Mouse (Mus musculus) macrophage (primary cell): ENCODE measurements around the gene Kmt2d. TPM values are rescaled to one million over a fixed set of nuclear protein-coding genes. Genes with fewer than 3 reads are reported as not detected.

Experiments used
- H3K27ac ChIP-seq: fragments of 350-480 bp; formaldehyde crosslinking; 2 replicates; pipeline ENCODE4 v1.9.0; 2021
- H3K36me3 ChIP-seq: fragments of 350-480 bp; formaldehyde crosslinking; 2 replicates; pipeline ENCODE4 v1.9.0; 2021; ENCODE audit errors: inconsistent target
- H3K4me3 ChIP-seq: fragments of 350-480 bp; formaldehyde crosslinking; 2 replicates; pipeline ENCODE4 v1.9.0; 2021; ENCODE audit errors: inconsistent target
- H3K79me2 ChIP-seq: fragments of 350-480 bp; formaldehyde crosslinking; 2 replicates; pipeline ENCODE4 v1.9.0; 2021; ENCODE audit errors: inconsistent target
- WGBS: methylation state at CpG from one replicate; pipeline ENCODE4 v1.1.7; 2026; ENCODE audit warnings: inconsistent platforms; ENCODE audit not compliant: missing documents; 5-methylcytosine and 5-hydroxymethylcytosine counted together
- polyA plus RNA-seq: library from polyadenylated mRNA; stranded (reverse); fragments of 250-400 nt; gene quantifications from 3 replicates; pipeline ENCODE4 v1.2.4, GENCODE M21; 2018; ENCODE audit warnings: inconsistent platforms

The Kmt2d gene
- polyA plus RNA-seq, 1 experiment from 2014 or later = 22.5 TPM

DNA sequence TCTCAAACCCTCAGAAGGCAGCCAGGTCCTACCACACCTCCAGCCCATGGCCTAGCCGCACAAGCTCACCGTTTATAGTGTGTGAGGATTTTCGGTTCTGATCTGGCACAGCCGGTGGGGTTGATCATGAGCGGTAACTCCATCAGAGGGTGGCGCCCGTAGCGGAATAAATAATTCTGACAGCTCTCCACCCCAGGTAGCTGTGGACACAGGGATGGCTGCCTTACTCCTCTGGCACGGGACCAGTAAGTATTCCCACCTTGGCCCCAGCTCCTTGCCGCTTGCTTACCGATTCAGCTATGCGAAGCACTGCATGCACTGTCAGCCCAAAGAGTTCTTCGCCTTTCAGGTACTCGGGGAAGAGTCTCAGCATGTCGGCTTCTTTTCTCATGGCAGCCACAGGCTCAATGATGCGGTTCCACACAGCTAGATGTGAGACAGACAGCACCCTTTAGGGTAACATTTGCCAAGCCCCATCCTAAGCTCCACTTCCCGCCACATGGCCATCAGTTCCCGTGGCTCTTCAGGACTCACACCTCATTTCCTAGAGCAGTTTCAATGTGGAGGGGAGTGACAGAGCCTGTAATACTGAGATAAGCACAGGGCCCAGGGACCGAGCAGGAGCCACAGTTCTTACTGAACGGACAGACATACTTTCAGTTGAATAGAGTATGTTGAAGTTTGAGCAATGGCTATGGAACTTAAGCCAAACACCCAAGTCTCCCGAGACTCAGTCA lies 33.8 kb downstream of the Kmt2d start:
- WGBS = 95% methylated on average over 21 of the region's 21 CpGs
- Histone ChIP-seq H3K36me3 (peaks cover 81% of the 10 kb centered on the region), H3K27ac (no peak overlapping the region), H3K4me3 (no peak overlapping the region), H3K79me2 (peaks cover 12% of the 10 kb centered on the region; the same call in 1 of the 2 replicates)

DNA sequence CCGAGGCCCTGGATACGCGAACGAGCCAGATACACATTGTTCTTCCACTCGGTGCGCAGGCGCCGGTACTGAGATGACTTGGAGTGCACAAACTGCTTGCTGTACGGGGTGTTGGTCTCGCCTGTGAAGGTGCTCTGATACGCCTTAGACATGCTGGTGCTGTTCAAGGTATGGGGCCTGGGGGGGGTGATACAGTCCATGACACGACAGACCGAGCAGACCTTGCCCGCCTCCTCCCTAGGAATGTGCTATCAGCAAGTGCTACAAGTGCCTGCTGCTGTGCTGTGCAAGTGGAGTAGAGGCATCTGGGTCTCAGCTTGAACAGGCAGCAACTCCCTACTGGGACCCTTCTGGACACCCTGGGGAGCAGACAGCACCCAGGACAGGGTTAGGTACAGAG lies 35.7 kb downstream of the Kmt2d start:
- WGBS = 96% methylated on average over 6 of the region's 14 CpGs
- H3K36me3 ChIP-seq = peaks cover 62% of the 10 kb centered on the region
- no peak overlapping the region for H3K4me3 ChIP-seq
- peaks cover 20% of the 10 kb centered on the region for H3K79me2 ChIP-seq
- no peak overlapping the region for H3K27ac ChIP-seq

DNA sequence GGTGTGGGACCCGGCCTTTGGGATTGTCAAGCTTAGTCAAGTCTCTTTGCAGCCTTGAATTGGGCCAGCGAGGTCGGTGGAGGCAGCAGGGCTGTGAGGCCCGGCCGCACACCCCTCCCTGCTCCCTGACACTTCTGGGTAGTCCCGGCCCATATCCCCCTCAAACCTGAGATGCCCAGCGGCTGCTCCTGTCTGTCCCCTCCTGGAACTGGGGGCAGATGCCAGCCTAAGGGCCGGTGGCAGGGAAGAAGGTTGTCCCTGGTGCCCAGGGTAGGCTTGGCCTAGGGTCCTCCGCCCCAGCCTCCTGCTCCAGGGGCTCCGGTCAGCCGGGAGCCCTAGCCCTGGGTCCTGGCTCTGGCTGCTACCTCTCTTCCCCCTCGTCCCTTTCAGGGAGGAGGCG lies 36.9 kb downstream of the Kmt2d start:
- whole genome bisulfite sequencing = 94% methylated on average over 13 of the region's 13 CpGs
- peaks cover 50% of the 10 kb centered on the region for H3K36me3 ChIP-seq
- no peak overlapping the region for H3K4me3 ChIP-seq
- H3K79me2 ChIP-seq = peaks cover 27% of the 10 kb centered on the region
- H3K27ac ChIP-seq = no peak overlapping the region

DNA sequence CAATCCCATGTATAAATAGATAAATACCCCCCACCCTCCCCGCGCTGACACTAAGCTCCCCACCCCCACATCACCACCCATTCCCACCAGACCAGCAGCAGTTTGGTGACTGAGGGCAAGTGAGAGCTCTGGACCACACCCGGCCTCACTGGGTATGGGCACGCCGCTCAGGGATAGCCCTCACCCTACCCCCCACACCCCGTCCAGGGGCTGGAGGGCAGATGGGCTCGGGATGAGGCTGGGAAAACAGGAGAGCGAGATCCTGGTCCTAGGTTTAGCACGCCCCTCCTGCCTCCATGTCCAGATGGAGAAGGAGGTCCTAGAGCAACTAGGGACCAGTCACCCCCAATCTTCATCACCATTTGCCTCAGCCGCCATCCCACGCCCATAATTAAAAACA lies 37.7 kb downstream of the Kmt2d start:
- Histone ChIP-seq H3K4me3 (no peak overlapping the region), H3K27ac (no peak overlapping the region), H3K79me2 (peaks cover 27% of the 10 kb centered on the region), H3K36me3 (peaks cover 43% of the 10 kb centered on the region)
- 93% methylated on average over 9 of the region's 11 CpGs for WGBS

DNA sequence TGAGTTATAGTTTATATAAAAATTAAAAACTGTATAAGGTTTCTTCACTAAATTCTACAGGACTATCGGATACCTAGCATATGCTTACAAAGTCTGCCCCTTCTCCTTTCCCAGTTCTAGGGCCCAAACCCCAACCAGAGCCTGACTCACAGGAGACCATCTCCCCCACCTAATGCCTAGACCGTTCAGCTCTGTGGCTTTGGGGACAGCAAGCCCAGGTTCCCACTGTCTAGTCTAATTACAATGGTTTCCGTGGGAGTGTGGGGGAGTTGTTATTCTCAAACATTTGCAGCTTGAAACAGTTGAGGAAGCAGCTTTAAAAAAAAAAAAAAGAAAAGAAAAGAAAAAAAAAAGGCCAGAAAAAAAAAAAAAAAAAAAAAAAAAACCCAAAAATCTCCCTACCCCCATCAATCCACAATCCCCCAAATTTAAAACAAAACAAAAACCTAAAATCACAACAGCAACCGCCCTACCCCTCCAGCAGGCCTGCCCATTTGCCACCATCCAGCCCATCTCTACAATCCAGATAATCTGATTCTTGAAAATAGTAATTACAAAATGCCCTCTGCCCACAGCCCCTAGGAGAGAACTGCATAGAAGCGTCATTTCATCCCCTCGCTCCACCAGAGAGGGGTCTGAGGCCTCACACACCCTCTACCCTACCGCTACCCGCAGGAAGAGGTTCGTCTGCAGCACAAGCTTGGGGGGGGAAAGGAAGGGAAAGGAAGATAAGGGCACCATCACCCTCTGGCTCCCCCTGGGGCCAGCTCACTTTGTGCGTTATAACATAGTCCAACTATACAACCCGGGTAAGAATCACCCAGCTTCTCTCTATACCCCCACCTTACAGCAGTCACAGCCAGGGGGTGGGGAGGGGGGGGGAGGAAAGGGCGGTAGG lies 38.6 kb downstream of the Kmt2d start:
- Histone ChIP-seq H3K79me2 (peaks cover 36% of the 10 kb centered on the region), H3K27ac (peak overlapping the region; percentile 82), H3K36me3 (peaks cover 34% of the 10 kb centered on the region), H3K4me3 (peak overlapping the region; percentile 13; the same call in 1 of the 2 replicates)
- 11% methylated on average over 10 of the region's 12 CpGs for WGBS

DNA sequence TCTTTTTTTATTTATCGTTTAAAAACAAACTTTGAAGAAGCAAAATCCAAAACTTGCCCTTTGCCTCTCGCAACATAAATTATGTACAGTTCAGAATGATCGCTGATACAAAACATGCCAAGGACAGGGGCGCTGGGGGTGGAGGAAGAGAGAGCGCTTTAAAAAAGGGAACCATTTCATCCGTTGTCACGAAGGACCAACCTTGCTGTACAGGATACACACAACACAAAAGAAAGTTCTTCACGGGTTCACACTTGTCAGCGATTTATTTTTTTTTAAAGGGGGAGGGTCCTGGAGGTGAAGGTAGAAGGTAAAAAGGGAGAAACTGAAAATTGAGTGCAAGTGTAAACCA lies 39.3 kb downstream of the Kmt2d start:
- WGBS = 0% methylated on average over 9 of the region's 9 CpGs
- Histone ChIP-seq H3K36me3 (peaks cover 26% of the 10 kb centered on the region), H3K79me2 (peaks cover 44% of the 10 kb centered on the region), H3K4me3 (peak overlapping the region; percentile 13; the same call in 1 of the 2 replicates), H3K27ac (peak overlapping the region; percentile 82)

DNA sequence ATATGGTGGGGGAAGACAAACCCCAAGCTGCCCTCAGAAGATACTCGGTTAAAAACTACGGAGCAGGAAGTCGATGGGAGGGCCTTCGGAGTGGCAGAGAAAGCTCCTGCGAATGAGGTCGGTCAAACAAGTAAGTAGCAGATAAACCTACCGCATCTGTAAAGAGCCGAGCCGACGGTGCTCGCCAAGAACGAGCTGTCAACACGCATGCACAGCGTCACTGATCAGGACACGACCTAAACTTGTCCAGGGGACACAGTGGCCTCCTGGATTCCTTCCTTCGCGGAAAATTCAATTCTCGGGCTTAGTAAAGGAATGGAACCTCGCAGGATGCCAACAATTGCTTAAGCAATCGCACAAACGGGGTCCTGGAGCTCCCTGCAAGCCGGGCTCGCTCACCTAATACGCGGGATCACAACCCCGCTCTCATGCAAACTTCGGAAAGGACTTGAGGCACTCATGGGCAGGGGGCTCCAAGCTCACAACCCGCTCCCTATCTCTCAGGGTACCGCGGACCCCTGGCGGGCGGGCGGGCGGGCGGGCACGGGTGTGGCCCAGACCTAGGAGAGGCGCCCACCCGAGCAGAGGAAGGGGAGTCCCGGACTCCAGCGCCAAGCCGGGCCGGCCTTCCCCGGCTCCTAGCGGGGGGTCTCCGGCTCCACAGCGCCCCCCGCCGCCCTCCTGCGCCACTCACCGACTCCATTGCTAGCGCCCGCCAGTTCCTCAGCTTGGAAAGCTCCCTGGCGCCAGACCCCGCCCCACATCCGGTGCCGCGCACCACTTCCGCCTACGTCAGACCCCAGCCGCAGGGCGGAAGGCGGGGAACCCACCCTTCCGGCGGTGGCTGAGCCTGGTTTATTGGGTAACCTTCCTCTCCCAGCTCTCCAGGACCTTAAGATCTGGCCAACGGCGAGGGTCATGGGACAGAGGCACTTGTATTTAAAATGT lies 40.0 kb downstream of the Kmt2d start, which contains the start of gene Prkag1:
Gene Prkag1 (minus strand): TSS at position 786 of the 948 bp plus-strand sequence.
- Histone ChIP-seq H3K79me2 (peaks cover 50% of the 10 kb centered on the region), H3K27ac (peak within 1 kb of the TSS; percentile 84), H3K4me3 (peak within 1 kb of the TSS; percentile 92), H3K36me3 (peaks cover 20% of the 10 kb centered on the region)
- 0% methylated on average over 56 of the region's 66 CpGs for whole genome bisulfite sequencing

DNA sequence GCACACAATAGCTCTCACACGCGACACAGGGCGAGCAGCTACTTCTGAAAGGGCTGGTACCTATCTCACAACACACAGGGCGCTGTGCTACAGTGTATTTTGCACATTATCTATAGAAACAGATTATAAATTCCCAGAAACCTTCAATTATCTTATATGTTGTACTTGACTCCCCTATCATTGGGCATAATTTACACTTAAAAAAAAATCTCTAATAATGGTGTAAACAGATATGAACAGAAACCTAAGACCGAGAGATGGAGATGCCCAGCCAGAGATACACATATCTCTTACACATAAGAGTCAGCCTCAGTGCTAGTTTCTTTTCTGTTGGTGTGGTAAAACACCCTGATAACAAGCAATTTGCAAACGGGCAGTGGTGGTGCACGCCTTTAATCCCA lies 43.4 kb downstream of the Kmt2d start:
- WGBS = 98% methylated on average over 7 of the region's 7 CpGs
- Histone ChIP-seq H3K27ac (no peak overlapping the region), H3K36me3 (peaks cover 19% of the 10 kb centered on the region), H3K4me3 (no peak overlapping the region), H3K79me2 (peaks cover 70% of the 10 kb centered on the region)

DNA sequence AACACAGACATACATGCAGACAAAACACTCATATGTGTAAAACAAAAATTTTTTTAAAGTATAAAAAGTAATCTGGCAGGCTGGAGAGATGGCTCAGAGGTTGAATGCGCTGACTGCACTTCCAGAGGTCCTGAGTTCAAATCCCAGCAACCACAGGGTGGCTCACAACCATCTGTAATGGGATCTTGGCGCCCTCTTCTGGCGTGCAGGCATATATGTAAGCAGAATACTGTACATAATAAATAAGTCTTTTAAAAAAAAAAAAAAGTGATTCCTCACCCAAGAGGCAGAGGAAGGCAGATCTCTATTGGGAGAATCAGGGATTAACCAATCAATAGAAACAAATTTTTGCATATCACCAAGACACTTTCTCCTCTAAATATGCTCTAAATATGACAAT lies 47.6 kb downstream of the Kmt2d start:
- Histone ChIP-seq H3K79me2 (peaks cover 44% of the 10 kb centered on the region), H3K36me3 (peaks cover 19% of the 10 kb centered on the region), H3K27ac (no peak overlapping the region), H3K4me3 (no peak overlapping the region)
- WGBS = 78% methylated on average over 3 of the region's 3 CpGs

DNA sequence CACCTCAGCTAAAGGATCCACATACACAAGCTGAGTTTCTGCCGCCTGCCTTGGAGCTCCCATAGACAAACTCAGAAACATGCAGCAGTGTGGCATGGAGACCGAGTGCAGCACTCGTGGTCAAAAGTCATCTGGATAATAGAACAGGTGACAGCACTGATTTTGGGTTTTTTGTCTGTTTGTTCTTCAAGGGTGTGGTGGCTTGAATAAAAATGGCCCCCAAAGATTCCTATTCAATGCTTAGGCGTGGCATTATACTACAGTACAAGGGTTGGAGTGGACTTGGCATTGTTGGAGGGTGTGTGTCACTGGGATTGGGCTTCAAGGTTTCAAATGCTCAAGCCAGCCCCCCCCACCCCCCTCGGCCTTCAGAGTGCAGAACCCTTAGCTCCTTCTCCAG lies 48.9 kb downstream of the Kmt2d start:
- Histone ChIP-seq H3K79me2 (peaks cover 31% of the 10 kb centered on the region), H3K4me3 (no peak overlapping the region), H3K27ac (no peak overlapping the region), H3K36me3 (peaks cover 19% of the 10 kb centered on the region)
- 93% methylated on average over 5 of the region's 5 CpGs for WGBS

DNA sequence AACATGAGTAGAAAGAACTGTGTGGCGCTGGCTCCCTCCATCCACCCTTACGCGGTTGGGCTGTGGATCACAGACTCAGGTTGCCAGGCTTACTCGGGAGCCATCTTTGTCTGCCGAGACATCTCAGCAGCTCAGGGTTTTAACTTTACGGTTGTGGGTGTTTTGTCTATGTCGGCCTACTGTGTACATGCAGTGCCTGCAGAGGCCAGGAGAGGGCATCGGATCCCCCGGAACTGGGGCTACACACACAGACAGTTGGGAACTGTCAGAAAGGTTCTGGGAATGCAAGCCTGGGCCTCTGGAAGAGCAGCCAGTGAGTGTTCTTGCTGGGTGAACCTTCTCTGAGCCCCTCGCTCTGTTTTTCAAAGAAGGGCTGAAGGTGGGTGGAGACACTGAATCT lies 49.6 kb downstream of the Kmt2d start:
- Histone ChIP-seq H3K79me2 (peaks cover 24% of the 10 kb centered on the region), H3K4me3 (no peak overlapping the region), H3K27ac (no peak overlapping the region), H3K36me3 (peaks cover 19% of the 10 kb centered on the region)
- 82% methylated on average over 10 of the region's 10 CpGs for WGBS

DNA sequence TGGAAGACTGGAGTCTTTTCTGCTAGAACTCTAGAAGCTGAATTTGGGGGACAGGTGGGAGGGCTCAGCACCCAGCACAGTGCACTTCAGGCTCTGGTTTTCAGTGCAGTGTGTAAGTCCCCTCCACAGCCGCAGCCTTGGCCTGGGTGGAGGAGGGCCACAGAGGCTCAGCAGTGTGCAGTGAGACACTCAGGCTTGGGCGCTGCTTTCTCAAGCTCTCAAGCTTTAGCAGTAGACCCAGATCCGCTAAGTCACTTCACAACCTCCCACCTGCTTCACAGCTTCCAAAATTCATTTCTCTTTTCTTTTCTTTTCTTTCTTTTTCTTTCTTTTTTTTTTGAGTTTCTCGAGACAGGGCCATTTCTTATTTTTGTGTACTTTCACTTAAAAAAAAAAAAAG lies 50.1 kb downstream of the Kmt2d start:
- Histone ChIP-seq H3K36me3 (peaks cover 19% of the 10 kb centered on the region), H3K27ac (no peak overlapping the region), H3K79me2 (peaks cover 19% of the 10 kb centered on the region; the same call in 1 of the 2 replicates), H3K4me3 (no peak overlapping the region)
- WGBS = 100% methylated on average over 2 of the region's 4 CpGs

DNA sequence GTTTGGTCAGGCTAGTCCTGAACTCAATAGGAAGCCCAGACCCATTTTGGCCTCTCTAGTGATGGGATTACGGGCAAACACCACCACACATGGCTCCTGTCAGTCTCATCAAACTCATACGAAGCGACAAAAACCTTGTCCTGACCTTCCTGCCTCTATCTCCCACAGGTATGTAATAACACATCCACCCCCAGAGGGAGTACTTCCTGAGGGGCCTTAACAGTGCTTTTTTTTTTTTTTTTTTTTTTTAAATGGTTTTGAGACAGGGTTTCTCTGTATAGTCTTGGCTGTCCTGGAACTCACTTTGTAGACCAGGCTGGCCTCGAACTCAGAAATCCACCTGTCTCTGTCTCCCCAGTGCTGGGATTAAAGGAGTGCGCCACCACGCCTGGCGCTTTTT lies 52.8 kb downstream of the Kmt2d start:
- H3K36me3 ChIP-seq = peaks cover 15% of the 10 kb centered on the region; the same call in 1 of the 2 replicates
- no peak overlapping the region for H3K27ac ChIP-seq
- H3K79me2 ChIP-seq = no peaks in the 10 kb centered on the region
- WGBS = 96% methylated on average over 3 of the region's 7 CpGs
- no peak overlapping the region for H3K4me3 ChIP-seq

DNA sequence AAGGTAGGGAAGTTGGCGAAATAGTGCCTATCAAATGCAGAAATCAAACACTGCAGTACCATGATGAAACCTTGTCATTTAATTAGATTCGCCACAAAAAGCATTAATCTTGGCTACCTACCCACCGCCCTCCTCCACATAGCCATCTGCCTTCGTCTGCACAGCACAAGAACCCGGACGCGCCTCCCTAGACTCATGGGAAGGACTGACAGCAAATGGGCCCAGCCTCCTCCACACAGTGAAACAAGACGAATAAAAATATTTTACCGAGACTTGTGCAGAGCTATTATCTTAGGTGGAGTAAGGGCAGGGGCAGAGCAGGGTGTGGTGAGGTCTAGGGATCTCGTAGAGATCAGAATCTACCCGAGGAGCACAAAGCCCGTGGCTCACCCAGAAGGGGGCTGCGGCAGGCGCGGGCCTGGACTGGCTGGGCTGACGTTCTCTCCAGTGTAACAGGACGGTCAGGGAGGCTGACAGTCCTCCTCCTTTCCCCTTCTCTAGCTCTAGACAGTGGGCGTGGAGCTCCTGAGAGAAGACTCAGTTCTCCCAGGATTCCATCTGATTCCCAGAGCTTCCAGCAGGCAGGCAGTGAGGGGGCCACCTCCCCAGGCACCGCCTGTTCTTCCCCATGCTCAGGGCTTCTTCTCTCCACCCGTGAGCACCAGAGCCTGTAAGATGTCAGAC lies 58.1 kb downstream of the Kmt2d start:
- Histone ChIP-seq H3K4me3 (no peak overlapping the region), H3K79me2 (no peaks in the 10 kb centered on the region), H3K27ac (no peak overlapping the region), H3K36me3 (peaks cover 24% of the 10 kb centered on the region; the same call in 1 of the 2 replicates)
- 94% methylated on average over 20 of the region's 20 CpGs for WGBS
